Mouse (Mus musculus) pancreas, adult 10 weeks (tissue): ENCODE results near the gene Lipo2. TPM values are rescaled to one million over a fixed set of nuclear protein-coding genes. Genes with fewer than 3 reads are reported as not detected.

Experiments used
- polyA plus RNA-seq: library from polyadenylated mRNA; stranded (reverse); fragments of 350-450 nt; fragmentation: Illumina TruSeq; extraction: RNeasy Lipid Tissue Mini Kit (QIAGEN cat#74804); gene quantifications from one replicate; pipeline ENCODE4 v1.2.3, GENCODE M21; 2015; ENCODE audit warnings: low read depth, low replicate concordance; ENCODE audit not compliant: insufficient read depth

Lipo2 gene
- not detected for polyA plus RNA-seq

DNA sequence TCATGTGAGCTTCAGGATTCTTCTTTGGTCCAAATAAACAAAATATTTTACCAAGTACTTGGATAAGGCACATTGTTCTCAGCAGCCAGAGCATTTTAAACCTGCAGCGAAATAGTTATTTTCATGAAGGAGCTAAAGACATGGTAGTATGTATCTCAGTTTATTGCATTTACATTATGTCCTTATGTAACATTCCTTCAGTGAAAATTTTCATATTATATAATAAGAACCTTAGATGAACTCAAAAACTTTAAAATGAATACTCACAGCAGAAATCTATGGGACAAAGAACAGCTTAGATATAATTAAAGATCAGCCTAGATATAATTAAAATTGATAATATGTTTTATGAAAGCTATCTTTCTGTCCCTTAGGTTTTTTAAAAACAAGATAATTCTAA, at the start of gene Lipo2:
Gene Lipo2, minus strand, starts transcription at position 101 of the 400 bp plus-strand sequence.

DNA sequence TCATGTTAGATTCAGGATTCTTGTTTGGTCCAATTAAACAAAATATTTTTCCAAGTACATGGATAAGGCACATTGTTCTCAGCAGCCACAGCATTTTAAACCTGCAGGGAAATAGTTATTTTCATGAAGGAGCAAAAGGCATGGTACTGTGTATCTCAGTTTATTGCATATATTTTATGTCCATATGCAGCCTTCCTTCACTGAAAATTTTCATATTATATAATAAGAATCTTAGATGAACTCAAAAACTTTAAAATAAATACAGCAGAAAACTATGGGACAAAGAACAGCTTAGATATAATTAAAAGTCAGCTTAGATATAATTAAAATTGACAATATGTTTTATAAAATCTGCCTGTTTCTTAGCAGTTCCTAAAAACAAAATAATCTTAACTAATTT, 36.2 kb upstream of the Lipo2 start, which contains the start of gene Lipo1:
Gene Lipo1, minus strand, starts transcription at position 101 of the 400 bp plus-strand sequence.

DNA sequence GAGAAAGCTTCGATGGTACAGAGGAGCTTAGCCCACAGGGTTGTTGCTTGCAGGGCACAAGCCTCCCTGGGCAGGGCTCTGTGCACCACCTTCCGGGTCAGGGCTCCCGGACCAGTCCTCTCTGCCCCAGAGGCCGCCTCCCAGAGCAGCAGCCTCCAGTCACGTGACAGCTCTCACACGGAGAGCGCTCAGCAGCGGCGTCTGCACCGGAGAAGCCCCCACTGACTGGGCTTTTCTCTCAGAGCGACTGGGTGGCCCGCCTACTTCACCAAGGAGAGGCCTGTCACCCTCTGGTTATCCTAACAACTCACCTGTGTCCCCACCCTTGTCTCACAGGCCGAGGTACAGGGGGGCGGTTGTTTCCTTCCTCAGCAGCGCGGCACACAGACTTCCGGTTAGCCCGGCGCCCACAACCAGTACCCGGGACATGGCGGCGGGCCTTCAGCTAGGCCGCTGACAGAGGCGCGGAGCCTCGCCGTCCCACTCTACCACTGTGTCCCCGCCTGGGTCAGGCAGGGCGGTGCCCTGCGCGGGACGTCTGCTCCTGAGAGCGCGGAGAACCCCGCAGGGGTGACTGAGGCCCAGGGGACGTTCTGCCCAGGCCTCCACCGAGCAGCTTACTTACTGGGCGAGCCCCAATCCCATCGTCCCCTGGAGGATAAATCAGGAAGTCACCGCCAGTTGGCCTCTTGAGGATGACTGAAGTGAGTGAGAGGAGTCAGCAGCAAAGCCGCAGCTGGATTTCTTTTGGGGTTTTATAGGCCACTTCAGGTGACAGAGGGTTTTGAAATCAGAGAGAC, 10.3 kb upstream of the Lipo2 start, which contains the start of gene Lipo3:
Gene Lipo3, minus strand, starts transcription at position 665 of the 800 bp plus-strand sequence.

Other genes starting within 250 kb of the Lipo2 start
- not detected for gene Lipo4, start 233.6 kb downstream of the Lipo2 start, polyA plus RNA-seq
- not detected for gene Gm8978, start 126.1 kb downstream of the Lipo2 start, polyA plus RNA-seq
- 3.3 TPM for gene Lipo3, start 10.6 kb upstream of the Lipo2 start, polyA plus RNA-seq
- not detected for gene Lipo1, start 36.1 kb upstream of the Lipo2 start, polyA plus RNA-seq
- not detected for gene Lipf, start 209.8 kb upstream of the Lipo2 start, polyA plus RNA-seq